Mouse (Mus musculus): ENCODE measurements around the gene Smtnl2. TPM values are rescaled to one million over a fixed set of nuclear protein-coding genes. Genes with fewer than 3 reads are reported as not detected.

The Smtnl2 gene
- polyA plus RNA-seq (2012; rRNA removed; ENCODE audit: low replicate concordance), result 7.2 and 9.0 TPM in 2 replicates

DNA sequence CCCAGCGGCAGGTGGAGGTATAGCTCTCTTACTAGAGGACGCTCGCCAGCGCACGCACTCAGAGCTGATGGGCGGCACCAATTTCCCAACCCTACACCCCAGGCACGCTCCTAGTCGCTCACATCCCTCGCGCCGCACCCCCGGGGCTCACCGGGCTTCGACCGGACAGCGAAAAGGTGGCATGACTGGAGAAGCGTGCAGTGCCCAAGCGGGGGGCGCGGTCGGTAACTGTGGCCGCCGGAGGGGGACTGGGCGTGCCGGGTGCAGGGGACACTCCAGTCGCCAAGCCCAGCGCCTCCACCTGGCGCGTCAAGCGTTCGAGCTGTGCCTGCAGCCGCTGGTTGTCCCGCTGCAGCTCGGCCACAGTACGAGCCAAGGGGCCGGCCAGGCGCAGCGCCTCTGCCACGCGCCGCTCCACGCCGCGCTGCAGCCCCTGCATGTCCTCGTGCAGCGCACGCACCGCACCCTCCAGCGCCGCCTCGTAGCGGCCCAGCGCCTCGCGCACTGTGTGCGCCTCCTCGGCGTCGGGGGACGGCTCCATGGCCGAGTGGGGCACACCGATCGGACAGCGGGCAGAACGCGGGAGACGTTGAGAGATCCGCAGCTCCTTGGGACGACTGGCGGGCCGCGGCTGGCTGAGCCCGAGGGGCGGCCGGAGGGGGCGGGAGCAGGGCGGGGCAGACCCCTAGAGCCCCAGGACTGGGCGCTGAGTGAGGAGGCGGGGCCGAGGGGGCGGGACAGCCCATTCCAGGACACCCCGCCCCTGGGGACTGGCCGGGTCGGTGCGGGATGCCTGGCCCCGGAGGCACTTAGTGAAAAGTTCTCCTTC lies at the start of gene Smtnl2:
Gene Smtnl2, minus strand, starts transcription at position 621 of the 829 bp plus-strand sequence.

GRCm38 (mm10) chr11:72440965-72441664 lies 29.6 kb upstream of the Smtnl2 start, which contains the start of gene Mybbp1a:
Gene Mybbp1a (plus strand): TSS chr11:72441355.

GRCm38 (mm10) chr11:72434963-72435693 lies 23.6 kb upstream of the Smtnl2 start, which contains the start of gene Ggt6:
Gene Ggt6 (plus strand): TSS chr11:72435526.

GRCm38 (mm10) chr11:72362347-72362741 lies 49.2 kb downstream of the Smtnl2 start, which contains the start of gene Tekt1:
Gene Tekt1 (minus strand): TSS chr11:72362442.

Other genes starting within 250 kb of the Smtnl2 start
- gene Gm43951, start 204.9 kb downstream of the Smtnl2 start, polyA plus RNA-seq (2012; rRNA removed; ENCODE audit: low replicate concordance), result 0.11 and 0.64 TPM in 2 replicates
- 3.4 and 9.0 TPM in 2 replicates for gene 4933427D14Rik, start 204.3 kb downstream of the Smtnl2 start, polyA plus RNA-seq (2012; rRNA removed; ENCODE audit: low replicate concordance)
- 71.2 and 100 TPM in 2 replicates for gene Txndc17, start 204.2 kb downstream of the Smtnl2 start, polyA plus RNA-seq (2012; rRNA removed; ENCODE audit: low replicate concordance)
- 6.8 and 7.0 TPM in 2 replicates for gene Med31, start 196.1 kb downstream of the Smtnl2 start, polyA plus RNA-seq (2012; rRNA removed; ENCODE audit: low replicate concordance)
- 0.40 and 3.7 TPM in 2 replicates for gene Slc13a5, start 144.5 kb downstream of the Smtnl2 start, polyA plus RNA-seq (2012; rRNA removed; ENCODE audit: low replicate concordance)
- 48.9 and 60.3 TPM in 2 replicates for gene Xaf1, start 110.1 kb downstream of the Smtnl2 start, polyA plus RNA-seq (2012; rRNA removed; ENCODE audit: low replicate concordance)
- gene Fbxo39, start 97.3 kb downstream of the Smtnl2 start, polyA plus RNA-seq (2012; rRNA removed; ENCODE audit: low replicate concordance), result 0.19 TPM in 1 of 2 replicates, not detected in the other
- 0.33 and 2.2 TPM in 2 replicates for gene Tekt1, start 49.3 kb downstream of the Smtnl2 start, polyA plus RNA-seq (2012; rRNA removed; ENCODE audit: low replicate concordance)
- 2.2 and 2.5 TPM in 2 replicates for gene Ggt6, start 23.8 kb upstream of the Smtnl2 start, polyA plus RNA-seq (2012; rRNA removed; ENCODE audit: low replicate concordance)
- gene Mybbp1a, start 29.6 kb upstream of the Smtnl2 start, polyA plus RNA-seq (2012; rRNA removed; ENCODE audit: low replicate concordance), result 34.2 and 87.7 TPM in 2 replicates
- gene Spns2, start 78.2 kb upstream of the Smtnl2 start, polyA plus RNA-seq (2012; rRNA removed; ENCODE audit: low replicate concordance), result 33.5 and 43.9 TPM in 2 replicates
- gene Spns3, start 138.8 kb upstream of the Smtnl2 start, polyA plus RNA-seq (2012; rRNA removed; ENCODE audit: low replicate concordance), result 0.72 and 2.2 TPM in 2 replicates
- gene Ube2g1, start 195.6 kb upstream of the Smtnl2 start, polyA plus RNA-seq (2012; rRNA removed; ENCODE audit: low replicate concordance), result 7.4 and 11.8 TPM in 2 replicates